Mouse (Mus musculus) lung, embryonic 14.5 days (tissue): ENCODE data around the gene Zfyve27. TPM values are rescaled to one million over a fixed set of nuclear protein-coding genes. Genes with fewer than 3 reads are reported as not detected.

Experiments
- ATAC-seq: fragments of 200-750 bp; cut with Nextera tagmentation; 2 replicates; pipeline ENCODE4 v1.8.0; 2017; ENCODE audit warnings: mild to moderate bottlenecking, moderate TSS enrichment, moderate library complexity; ENCODE audit not compliant: insufficient read depth
- DNase-seq: peaks from one replicate; pipeline ENCODE4 v3.0.0-alpha.2; 2015
- H3K27ac ChIP-seq: fragments of 300-500 bp; sonication (generic); 2 replicates; pipeline ENCODE4 v1.5.1; 2014; ENCODE audit warnings: low read depth, mild to moderate bottlenecking, moderate library complexity
- H3K27me3 ChIP-seq: fragments of 300-500 bp; sonication (generic); 2 replicates; pipeline ENCODE4 v1.6.1; 2014; ENCODE audit warnings: low read length, control low read depth; ENCODE audit not compliant: insufficient read depth
- H3K36me3 ChIP-seq: fragments of 300-500 bp; sonication (generic); 2 replicates; pipeline ENCODE4 v1.6.1; 2014; ENCODE audit warnings: control low read depth; ENCODE audit not compliant: insufficient read depth
- H3K4me1 ChIP-seq: fragments of 300-500 bp; sonication (generic); 2 replicates; pipeline ENCODE4 v1.6.1; 2014; ENCODE audit warnings: antibody characterized with exemption, control low read depth; ENCODE audit not compliant: insufficient read depth
- H3K4me2 ChIP-seq: fragments of 300-500 bp; sonication (generic); 2 replicates; pipeline ENCODE4 v1.6.1; 2014; ENCODE audit warnings: mild to moderate bottlenecking
- H3K4me3 ChIP-seq: fragments of 300-500 bp; sonication (generic); 2 replicates; pipeline ENCODE4 v1.5.1; 2014; ENCODE audit warnings: low read depth, low read length
- H3K9ac ChIP-seq: fragments of 300-500 bp; sonication (generic); 2 replicates; pipeline ENCODE4 v1.6.1; 2014
- H3K9me3 ChIP-seq: fragments of 300-500 bp; sonication (generic); 2 replicates; pipeline ENCODE4 v1.6.1; 2016; ENCODE audit warnings: low read depth, low read length, control low read depth
- CTCF ChIP-seq: IDR thresholded peaks from 2 replicates; pipeline ENCODE4 v1.5.1; 2016; ENCODE audit warnings: antibody characterized with exemption, low read depth
- WGBS: fragments of 180-500 bp; shearing (Covaris S2); extraction: QIAGEN DNeasy Blood & Tissue Kit; methylation state at CpG from one replicate; pipeline ENCODE4 v1.1.7; 2014; 5-methylcytosine and 5-hydroxymethylcytosine counted together
- polyA plus RNA-seq: library from polyadenylated mRNA; unstranded; fragments of >200 nt; fragmentation: Nextera tagmentation; extraction: Ambion mirVana; gene quantifications from 2 replicates; pipeline ENCODE4 v1.2.1, GENCODE M21; 2014

Zfyve27 gene
- polyA plus RNA-seq, 1 experiment from 2014 or later, result 15.2 TPM

DNA sequence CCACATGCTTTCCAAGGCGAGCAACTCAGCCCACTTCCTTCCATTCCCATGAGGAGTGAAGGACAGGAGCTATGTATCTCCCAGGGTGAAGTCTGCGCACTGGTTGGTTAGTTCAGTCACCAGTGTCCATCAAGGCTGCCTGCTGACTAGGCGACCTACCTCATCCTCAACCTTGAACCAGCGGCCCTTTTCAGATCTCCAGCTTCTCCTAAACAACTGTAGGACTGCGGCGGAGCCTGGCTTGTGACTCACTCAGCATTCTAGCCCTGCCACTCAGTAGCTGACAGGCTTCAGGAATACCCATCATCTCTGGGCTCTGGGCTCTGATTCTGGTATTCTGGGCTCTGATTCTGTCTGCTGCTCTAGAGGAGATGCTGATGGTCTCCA lies 37.5 kb upstream of the Zfyve27 start:
- no peak overlapping the region for H3K9ac ChIP-seq
- WGBS, result 84% methylated on average over 6 of the region's 6 CpGs
- no peak for TF ChIP-seq CTCF
- DNase-seq (no peak), ATAC-seq (no peak)
- H3K27ac ChIP-seq, result peak overlapping the region; percentile 73
- H3K4me1 ChIP-seq, result peaks cover 10% of the 10 kb centered on the region; the same call in 1 of the 2 replicates
- no peaks in the 10 kb centered on the region for H3K27me3 ChIP-seq
- no peaks in the 10 kb centered on the region for H3K9me3 ChIP-seq
- H3K4me2 ChIP-seq, result peak overlapping the region; percentile 98; the same call in 1 of the 2 replicates
- H3K36me3 ChIP-seq, result peaks cover 39% of the 10 kb centered on the region
- no peak overlapping the region for H3K4me3 ChIP-seq

DNA sequence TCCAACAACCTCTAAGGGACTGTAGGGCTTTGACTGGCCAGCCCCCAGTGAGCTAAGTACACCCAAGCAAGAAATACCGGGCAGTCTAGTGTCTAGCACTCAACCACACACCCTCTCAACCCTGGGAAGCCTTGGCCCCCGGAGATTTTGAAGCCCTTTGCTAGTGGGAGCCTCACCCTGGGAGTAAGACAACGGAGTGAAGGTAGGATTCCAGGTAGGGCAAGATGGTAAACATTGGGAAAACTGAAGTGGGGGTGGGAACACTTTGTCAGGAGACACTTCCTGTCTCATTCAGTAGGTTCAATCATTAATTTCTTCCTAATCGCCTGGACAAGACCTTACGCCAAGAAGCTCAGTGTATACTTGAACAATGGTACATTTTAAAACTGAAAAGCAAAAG lies 36.7 kb upstream of the Zfyve27 start:
- peak; percentile 43 for DNase-seq
- H3K4me3 ChIP-seq, result peak overlapping the region; percentile 66; the same call in 1 of the 2 replicates
- H3K27me3 ChIP-seq, result no peaks in the 10 kb centered on the region
- no peak overlapping the region for H3K9ac ChIP-seq
- ATAC-seq, result no peak
- no peaks in the 10 kb centered on the region for H3K9me3 ChIP-seq
- peak overlapping the region; percentile 73 for H3K27ac ChIP-seq
- peak overlapping the region; percentile 98 for H3K4me2 ChIP-seq
- H3K36me3 ChIP-seq, result peaks cover 31% of the 10 kb centered on the region
- no peak for TF ChIP-seq CTCF
- 61% methylated on average over 5 of the region's 5 CpGs for WGBS
- peaks cover 10% of the 10 kb centered on the region; the same call in 1 of the 2 replicates for H3K4me1 ChIP-seq

DNA sequence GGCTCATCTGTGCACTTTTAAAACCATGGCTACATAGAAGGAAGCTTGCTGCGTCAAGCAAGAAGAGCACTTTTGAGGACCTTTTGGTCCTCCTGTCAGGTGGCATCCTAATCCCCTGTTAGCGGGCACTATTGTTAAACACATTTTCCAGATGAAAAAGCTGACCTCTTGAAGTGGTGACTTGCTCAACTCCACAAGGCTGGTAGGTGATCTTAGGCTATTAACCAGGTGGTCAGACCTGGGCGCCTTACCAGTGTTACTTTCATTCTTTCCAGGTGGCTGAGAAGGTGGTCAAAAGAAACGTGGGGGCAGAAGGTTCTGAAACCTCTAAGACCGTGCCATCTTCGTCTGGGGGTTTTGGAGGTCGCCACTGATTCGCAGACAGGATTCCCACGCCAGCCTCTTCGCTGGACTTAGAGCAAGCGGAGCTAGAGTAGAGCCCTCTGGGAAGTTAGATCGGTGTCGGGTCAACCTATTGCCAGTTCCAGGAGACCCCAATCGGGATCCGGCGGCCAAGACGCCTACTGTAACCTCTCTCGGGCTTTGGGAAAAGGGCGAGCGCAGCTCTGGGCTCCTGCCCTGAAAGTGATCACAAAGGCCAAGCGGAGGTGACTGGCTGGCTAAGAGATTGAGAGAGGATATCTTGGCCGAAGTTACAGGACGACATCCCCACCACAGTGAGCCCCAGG lies 35.6 kb upstream of the Zfyve27 start:
- Histone ChIP-seq H3K9me3 (no peaks in the 10 kb centered on the region), H3K9ac (peak overlapping the region; percentile 80), H3K4me3 (peak overlapping the region; percentile 66), H3K36me3 (peaks cover 19% of the 10 kb centered on the region), H3K27me3 (no peaks in the 10 kb centered on the region), H3K27ac (peak overlapping the region; percentile 89), H3K4me1 (peaks cover 10% of the 10 kb centered on the region; the same call in 1 of the 2 replicates), H3K4me2 (peak overlapping the region; percentile 98)
- WGBS, result 4% methylated on average over 23 of the region's 23 CpGs
- no peak for TF ChIP-seq CTCF
- DNase-seq (peak; percentile 31), ATAC-seq (no peak; the same call in 1 of the 2 replicates)

DNA sequence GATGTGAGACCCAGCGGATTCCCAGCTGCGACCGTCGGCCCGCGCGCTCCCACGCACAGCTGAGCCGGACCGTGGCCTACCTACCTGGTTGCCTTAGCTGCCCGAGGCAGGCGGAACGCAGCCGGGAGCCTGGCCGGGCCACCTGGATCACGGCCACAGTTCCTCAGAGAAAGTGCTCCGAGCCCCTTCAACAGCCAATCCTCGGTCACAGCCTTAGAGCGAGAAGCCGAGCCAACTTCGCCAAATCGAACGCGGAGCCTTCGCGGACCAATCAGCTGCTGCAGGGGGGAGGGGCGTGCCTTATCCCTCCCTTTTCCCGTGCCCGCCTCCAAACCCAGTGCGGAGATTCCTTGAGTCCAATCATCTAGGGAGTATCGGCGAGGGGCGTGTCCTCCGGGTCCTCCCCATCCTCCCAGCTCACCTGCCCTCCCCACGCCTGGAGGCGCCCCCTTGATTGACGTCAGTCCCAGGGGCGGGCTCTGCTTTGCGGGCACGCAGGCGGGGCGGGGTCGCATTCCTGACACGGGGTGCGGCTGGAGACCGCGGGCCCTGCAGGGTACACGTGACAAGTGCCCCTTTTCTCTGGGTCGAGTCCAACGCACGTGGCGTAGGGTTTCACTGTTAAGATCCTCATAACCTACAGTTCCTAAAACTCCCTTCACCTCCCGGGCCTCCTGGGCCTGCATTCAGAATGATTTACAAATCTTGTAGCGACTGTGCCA lies 34.8 kb upstream of the Zfyve27 start, which contains the start of gene Avpi1:
TSS of gene Avpi1 (minus strand) at position 273 of the 722 bp plus-strand sequence.
- H3K4me2 ChIP-seq, result peak within 1 kb of the TSS; percentile 98
- ATAC-seq, result peak; percentile 97
- WGBS, result under 1% methylated on average over 54 of the region's 54 CpGs
- no peak for TF ChIP-seq CTCF
- peaks cover 11% of the 10 kb centered on the region for H3K36me3 ChIP-seq
- peak; percentile 99 for DNase-seq
- H3K27me3 ChIP-seq, result no peaks in the 10 kb centered on the region
- peak within 1 kb of the TSS; percentile 80 for H3K9ac ChIP-seq
- peaks cover 10% of the 10 kb centered on the region; the same call in 1 of the 2 replicates for H3K4me1 ChIP-seq
- no peaks in the 10 kb centered on the region for H3K9me3 ChIP-seq
- peak within 1 kb of the TSS; percentile 90 for H3K27ac ChIP-seq
- peak within 1 kb of the TSS; percentile 66 for H3K4me3 ChIP-seq

DNA sequence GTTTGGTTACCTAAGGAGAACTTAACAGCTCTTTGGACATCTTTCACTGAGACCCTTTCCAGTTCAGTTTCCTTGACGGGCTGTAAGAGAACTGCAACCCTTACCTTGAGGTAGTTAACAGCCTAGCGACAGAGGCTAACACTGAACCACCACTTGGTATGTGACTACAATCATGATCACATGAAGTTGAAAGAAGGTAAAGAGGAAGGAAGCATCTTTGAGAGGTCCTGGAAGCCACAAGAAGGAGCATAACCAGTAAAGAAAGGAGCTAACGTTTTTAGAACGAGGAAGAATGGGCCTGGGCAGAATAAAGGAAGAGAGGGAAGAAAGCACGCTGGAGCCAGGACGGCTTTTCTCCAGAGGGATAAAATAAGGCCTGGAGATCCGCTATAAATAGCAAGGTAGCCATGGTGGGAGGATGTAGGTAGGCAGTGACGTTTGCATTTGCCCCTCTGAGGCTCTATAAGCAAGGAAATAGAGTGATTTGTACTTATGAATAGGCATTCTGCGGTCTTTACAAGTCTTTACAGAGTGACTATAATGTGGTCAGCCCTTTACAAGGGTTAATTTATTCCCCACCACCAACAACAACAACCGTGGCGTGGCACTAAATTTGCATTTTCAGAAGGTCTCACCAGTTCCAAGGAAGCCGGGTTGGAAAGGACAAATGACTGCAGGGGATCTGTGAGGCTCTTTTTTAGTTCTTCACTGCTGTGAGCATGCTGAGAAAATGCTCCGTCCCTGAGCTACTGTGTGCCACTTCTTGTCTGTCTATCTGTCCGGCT lies 34.0 kb upstream of the Zfyve27 start:
- DNase-seq (no peak), ATAC-seq (peak; percentile 10; the same call in 1 of the 2 replicates)
- H3K9ac ChIP-seq, result peak overlapping the region; percentile 44

DNA sequence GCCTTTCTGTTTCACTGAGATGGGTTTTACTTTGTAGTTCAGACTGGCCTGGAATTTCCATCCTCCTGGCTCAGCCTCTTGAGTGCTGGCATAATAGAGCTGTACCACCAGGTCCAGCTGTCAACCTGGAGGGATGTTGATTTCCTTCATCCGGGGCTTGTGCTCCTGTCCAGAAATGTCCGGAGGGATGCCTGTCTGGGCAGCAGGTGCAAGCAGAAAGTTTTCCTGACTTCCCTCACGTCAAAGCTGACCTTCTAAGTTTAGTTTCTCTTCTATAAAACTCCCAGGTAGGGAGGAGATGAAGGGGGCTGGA lies 33.5 kb upstream of the Zfyve27 start:
- Histone ChIP-seq H3K4me3 (no peak overlapping the region), H3K27me3 (no peaks in the 10 kb centered on the region), H3K4me2 (no peak overlapping the region), H3K9ac (no peak overlapping the region), H3K9me3 (no peaks in the 10 kb centered on the region), H3K36me3 (no peaks in the 10 kb centered on the region), H3K4me1 (peaks cover 10% of the 10 kb centered on the region; the same call in 1 of the 2 replicates), H3K27ac (no peak overlapping the region)
- WGBS, result 53% methylated on average over 3 of the region's 3 CpGs
- no peak for TF ChIP-seq CTCF
- ATAC-seq, result no peak
- DNase-seq, result no peak

More for the DNA sequence above, 34.0 kb upstream of the Zfyve27 start:
- Histone ChIP-seq H3K27me3 (no peaks in the 10 kb centered on the region), H3K4me1 (peaks cover 10% of the 10 kb centered on the region; the same call in 1 of the 2 replicates), H3K4me3 (peak overlapping the region; percentile 66), H3K36me3 (peaks cover 4% of the 10 kb centered on the region; the same call in 1 of the 2 replicates), H3K27ac (peak overlapping the region; percentile 90), H3K4me2 (peak overlapping the region; percentile 98), H3K9me3 (no peaks in the 10 kb centered on the region)
- 37% methylated on average over 14 of the region's 14 CpGs for WGBS
- no peak for TF ChIP-seq CTCF
